ENCODE assay signal across 8 mouse cellular contexts in genomic region chrX:60178025-60178743, GRCm38 (mm10). TPM values are rescaled to one million over a fixed set of nuclear protein-coding genes. Genes with fewer than 3 reads are reported as not detected.
DNase-seq lines count a peak whose midpoint lies in the region; ATAC-seq and TF ChIP-seq lines count a peak whose summit lies in the region.

No protein-coding gene starts in this region.

- H3K4me3 ChIP-seq in lung, embryonic 16.5 days (ENCODE audit: low read length): peak overlapping the region; percentile 38
- H3K4me3 ChIP-seq in intestine, postnatal 0 days (ENCODE audit: low read depth, low read length): peak overlapping the region; percentile 26
- H3K4me3 ChIP-seq in olfactory bulb, adult 2 months (ENCODE audit: insufficient read depth, low read depth, low read length): peak overlapping the region; percentile 37

- no peak for TF ChIP-seq POLR2A in olfactory bulb, adult 2 months (IDR thresholded peaks at IDR 0.05; ENCODE audit: insufficient read depth, low read depth, low read length)

- WGBS in lung, embryonic 16.5 days: 13% methylated on average over 19 of the region's 19 CpGs
- WGBS in intestine, postnatal 0 days: 9% methylated on average over 19 of the region's 19 CpGs
- WGBS in olfactory bulb, adult 2 months: 5% methylated on average over 18 of the region's 19 CpGs

- no peak overlapping the region for H3K27ac ChIP-seq in lung, embryonic 16.5 days (ENCODE audit: low read length)
- H3K27ac ChIP-seq in intestine, postnatal 0 days (ENCODE audit: low read depth, low read length): no peak overlapping the region
- no peak overlapping the region for H3K27ac ChIP-seq in olfactory bulb, adult 2 months (ENCODE audit: insufficient read depth, low read depth, low read length)

- 0 out of 2 replicates have a peak, but pooled peaks have one; percentile 20 for ATAC-seq in cerebellum, adult (ENCODE audit: insufficient number of reproducible peaks, low FRiP score, low TSS enrichment)
- no peak for ATAC-seq in lung, embryonic 16.5 days (ENCODE audit: low read depth)
- no peak for ATAC-seq in intestine, postnatal 0 days

- H3K36me3 ChIP-seq in lung, embryonic 16.5 days (ENCODE audit: control insufficient read depth, insufficient read depth, low read length): no peaks in the 10 kb centered on the region
- no peaks in the 10 kb centered on the region for H3K36me3 ChIP-seq in intestine, postnatal 0 days (ENCODE audit: control insufficient read depth, insufficient read depth)

- H3K4me2 ChIP-seq in lung, embryonic 16.5 days (ENCODE audit: low read depth, low read length): peak overlapping the region; percentile 66
- peak overlapping the region; percentile 62 for H3K4me2 ChIP-seq in intestine, postnatal 0 days (replicated peaks; ENCODE audit: low read depth)

- no peaks in the 10 kb centered on the region for H3K4me1 ChIP-seq in lung, embryonic 16.5 days (replicated peaks; ENCODE audit: control insufficient read depth, insufficient read depth, low read length)
- H3K4me1 ChIP-seq in intestine, postnatal 0 days (replicated peaks; ENCODE audit: control insufficient read depth, insufficient read depth, low read length): no peaks in the 10 kb centered on the region
- peaks cover 12% of the 10 kb centered on the region for H3K4me1 ChIP-seq in olfactory bulb, adult 2 months (ENCODE audit: control insufficient read depth, insufficient read depth, low read length)

- H3K27me3 ChIP-seq in lung, embryonic 16.5 days (ENCODE audit: control insufficient read depth, insufficient read depth, low read depth, low read length): no peaks in the 10 kb centered on the region; the same call in 1 of the 2 replicates
- H3K27me3 ChIP-seq in intestine, postnatal 0 days (replicated peaks; ENCODE audit: control insufficient read depth, insufficient read depth, low read length): 0 out of 2 replicates have a peak, but pooled peaks cover 5% of the 10 kb centered on the region

- H3K9ac ChIP-seq in lung, embryonic 16.5 days (ENCODE audit: low read length): no peak overlapping the region
- H3K9ac ChIP-seq in intestine, postnatal 0 days (ENCODE audit: low read depth, low read length): no peak overlapping the region

- H3K9me3 ChIP-seq in lung, embryonic 16.5 days (ENCODE audit: control insufficient read depth, low read length): no peaks in the 10 kb centered on the region
- no peaks in the 10 kb centered on the region for H3K9me3 ChIP-seq in intestine, postnatal 0 days (ENCODE audit: control insufficient read depth)

- DNase-seq in cerebellum, postnatal 4 days (ENCODE audit: low spot score in 2 of 2): no peak
- no peak for DNase-seq in lung, postnatal 4 days
- DNase-seq in urinary bladder, postnatal 14 days (ENCODE audit: low spot score): no peak
- no peak for DNase-seq in adrenal gland, postnatal 4 days (ENCODE audit: low spot score in 2 of 2)

- TF ChIP-seq CTCF in intestine, postnatal 0 days (IDR thresholded peaks at IDR 0.05; ENCODE audit: low read depth): no peak
- no peak for TF ChIP-seq CTCF in olfactory bulb, adult 2 months (IDR thresholded peaks at IDR 0.05; ENCODE audit: insufficient read depth, low read depth, low read length)

RNA-seq across cellular contexts. Expression of gene Mcf2, which starts 0.7 kb away (rescaled TPM):
- polyA plus RNA-seq in lung, embryonic 16.5 days (2015; fragmentation: Nextera tagmentation; extraction: Ambion mirVana): 0.14 and 0.41 TPM in 2 replicates
- 0.10 TPM in 1 of 2 replicates, not detected in the other for polyA plus RNA-seq in intestine, postnatal 0 days (2015; fragmentation: Nextera tagmentation; extraction: Ambion mirVana)
- polyA plus RNA-seq in olfactory bulb, adult 2 months (2012; ENCODE audit: insufficient read depth, insufficient read length, low replicate concordance, missing spikeins): not detected in 2 replicates
- total RNA-seq in adrenal gland, postnatal 4 days (2021): under 1 TPM; 0.20 to 0.25 TPM
